Mouse (Mus musculus) left cerebral cortex, postnatal 36 days (tissue): ENCODE measurements around the gene Zfp462. TPM values are rescaled to one million over a fixed set of nuclear protein-coding genes. Genes with fewer than 3 reads are reported as not detected.
"Not testable (repeated sequence)": the region's sequence is repeated elsewhere in the genome, so short reads cannot be mapped to it uniquely, and the experiment has no call there.

ENCODE experiments used
- DNase-seq, 2 experiments: peaks; one replicate each; pipeline ENCODE4 v3.0.0; 2021 to 2022; ENCODE audit warnings: low spot score in 2 of 2, mixed read lengths in 1 of 2
- intact Hi-C: fragments of 180-260 bp; cut with DNase I; formaldehyde crosslinking; loops from one replicate; pipeline ENCODE4 v1.15.1; 2025
- total RNA-seq, 2 experiments: library from RNA; stranded (reverse); gene quantifications; 2 replicates each; pipeline ENCODE4 v1.2.3; 2021

The Zfp462 gene
- total RNA-seq, 2 experiments from 2014 or later, result 37.7 to 71.3 TPM

DNA sequence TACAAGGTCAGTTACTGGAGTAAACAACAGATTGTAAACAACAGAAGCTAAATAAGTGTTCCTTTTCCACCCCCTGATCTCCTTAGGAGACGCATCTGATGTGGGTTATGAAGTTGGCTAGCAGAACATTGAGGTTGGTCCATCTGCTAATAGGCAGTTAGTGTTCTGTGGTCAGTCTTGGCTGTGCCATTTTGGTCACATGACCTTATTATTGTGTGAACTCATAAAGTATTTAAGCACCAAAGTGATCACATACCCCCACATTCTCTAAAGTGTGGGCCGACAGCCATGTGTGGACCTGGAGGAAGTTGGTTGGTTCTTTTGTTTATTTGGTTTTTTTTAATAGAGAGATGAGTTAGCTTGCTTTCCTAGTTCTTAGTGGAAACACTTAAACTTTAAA, 39.7 kb downstream of the Zfp462 start:
- DNase-seq, result no peak
- intact Hi-C loops, result no loop called here

DNA sequence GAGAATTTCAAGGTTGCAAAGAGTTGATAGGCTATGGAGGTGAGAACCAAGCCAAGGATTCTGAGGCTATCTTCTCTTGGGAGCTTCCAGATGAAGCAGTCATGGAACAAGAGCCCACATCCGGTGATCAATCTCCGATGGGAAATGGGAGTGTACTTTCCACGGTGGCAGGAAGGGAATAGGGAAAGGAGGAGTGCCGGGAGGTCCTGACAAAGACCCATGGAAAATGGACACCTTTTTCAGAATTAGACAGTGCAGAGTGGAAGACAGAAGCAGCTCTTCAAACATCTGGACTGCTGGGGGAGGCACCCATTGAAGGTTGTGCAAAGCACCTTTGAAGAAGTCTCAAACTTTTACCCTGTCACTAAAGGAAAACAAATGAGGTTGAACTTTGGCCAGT, 41.8 kb downstream of the Zfp462 start:
- intact Hi-C loops, result no loop called here

DNA sequence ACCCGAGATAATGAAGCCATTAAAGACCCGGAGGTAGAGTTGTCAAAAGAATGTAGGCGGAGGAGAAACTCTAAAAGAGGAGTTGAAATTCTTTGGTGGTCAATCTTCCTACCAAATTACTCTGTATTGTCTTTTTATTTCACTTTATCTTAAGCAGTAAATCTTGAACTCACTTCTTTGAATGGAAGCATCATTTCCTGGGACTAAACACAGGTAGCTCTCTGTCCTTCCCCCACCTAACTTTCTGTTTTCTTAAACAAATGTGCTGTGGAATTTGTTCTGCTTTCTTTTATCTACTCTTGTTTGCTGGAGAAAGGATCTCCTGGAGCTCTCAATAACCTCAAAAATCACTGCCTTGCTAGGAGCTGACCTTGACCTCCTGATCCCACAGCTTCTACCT, 42.4 kb downstream of the Zfp462 start:
- DNase-seq, result no peak
- intact Hi-C loops, result no loop called here

More for the DNA sequence above, 41.8 kb downstream of the Zfp462 start:
- DNase-seq, result no peak

DNA sequence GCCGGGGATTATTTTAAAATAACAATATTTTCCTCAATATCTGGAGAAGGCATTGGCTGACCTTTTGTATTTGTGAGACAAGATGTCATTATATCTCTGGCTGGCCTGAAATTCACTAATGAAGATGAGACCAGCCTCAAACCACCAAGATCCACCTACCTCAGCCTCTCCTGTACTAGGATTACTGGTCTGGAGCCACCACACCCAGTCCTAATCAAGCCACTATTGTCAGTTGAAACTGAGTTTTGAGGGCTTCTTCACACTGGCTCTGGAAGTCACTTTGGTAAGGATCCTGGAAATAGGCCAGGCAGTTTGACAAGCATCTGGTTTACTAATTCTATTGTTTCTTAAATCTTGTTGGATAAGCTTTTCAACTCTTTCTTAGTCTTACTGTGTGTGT, 43.1 kb downstream of the Zfp462 start:
- no peak for DNase-seq
- intact Hi-C loops, result no loop called here

DNA sequence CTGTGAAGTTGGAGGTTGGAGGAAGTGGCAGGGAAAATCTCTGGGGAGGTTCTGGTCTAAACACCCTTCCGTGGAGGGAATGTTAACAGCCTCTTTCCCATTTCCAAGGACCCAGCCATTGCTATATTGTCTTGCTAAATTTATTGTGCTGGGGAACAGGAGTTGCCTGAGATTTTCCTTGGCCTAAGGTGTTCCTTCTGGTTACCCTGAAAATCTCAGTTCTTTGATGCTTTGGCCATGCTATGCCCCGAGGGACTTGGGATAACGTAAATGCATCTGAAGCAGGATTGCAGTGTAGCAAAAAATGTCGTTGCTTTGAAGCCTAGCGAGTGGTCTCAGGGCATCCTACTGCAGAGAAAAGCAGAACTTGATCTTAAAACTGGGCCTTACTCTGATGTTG, 47.1 kb downstream of the Zfp462 start:
- no peak for DNase-seq
- intact Hi-C loops, result no loop called here

DNA sequence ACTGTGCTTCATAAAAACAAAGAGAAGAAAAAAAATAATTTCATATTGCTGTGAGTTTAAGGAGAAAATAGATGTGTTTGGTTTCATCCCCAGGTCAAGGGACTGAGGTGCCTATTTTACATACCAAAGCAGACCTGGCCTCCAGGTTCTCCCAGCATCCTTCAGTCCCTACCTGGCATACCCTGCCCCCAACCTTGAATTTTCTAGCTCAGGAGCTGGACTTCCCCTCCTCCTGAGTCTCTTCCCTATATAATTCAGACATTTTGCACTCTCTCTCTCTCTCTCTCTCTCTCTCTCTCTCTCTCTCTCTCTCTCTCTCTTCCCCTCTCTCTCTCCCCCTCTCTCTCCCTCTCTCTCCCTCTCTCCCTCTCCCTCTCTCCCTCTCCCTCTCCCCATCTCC, 48.2 kb downstream of the Zfp462 start:
- intact Hi-C loops, DNase-seq: not testable (repeated sequence)

DNA sequence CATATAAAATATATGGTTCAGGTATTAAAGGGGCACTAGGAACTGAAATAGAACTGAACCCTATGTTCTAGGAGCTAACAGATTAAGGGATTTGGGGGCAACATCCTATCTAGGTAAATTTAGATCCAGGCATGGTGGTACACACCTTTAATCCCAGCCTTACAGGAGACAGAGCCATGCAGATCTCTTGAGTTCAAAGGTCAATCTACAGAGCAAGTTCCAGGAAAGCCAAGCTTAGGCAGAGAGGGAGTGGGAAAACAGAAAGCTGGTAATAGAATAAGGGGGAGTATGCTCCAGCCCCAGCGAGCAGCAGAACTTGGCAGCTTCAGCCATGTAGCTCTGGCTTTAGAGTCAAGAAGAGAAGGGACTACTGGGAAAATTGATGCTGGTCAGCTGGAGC, 50.4 kb downstream of the Zfp462 start:
- DNase-seq, result no peak
- intact Hi-C loops, result no loop called here

DNA sequence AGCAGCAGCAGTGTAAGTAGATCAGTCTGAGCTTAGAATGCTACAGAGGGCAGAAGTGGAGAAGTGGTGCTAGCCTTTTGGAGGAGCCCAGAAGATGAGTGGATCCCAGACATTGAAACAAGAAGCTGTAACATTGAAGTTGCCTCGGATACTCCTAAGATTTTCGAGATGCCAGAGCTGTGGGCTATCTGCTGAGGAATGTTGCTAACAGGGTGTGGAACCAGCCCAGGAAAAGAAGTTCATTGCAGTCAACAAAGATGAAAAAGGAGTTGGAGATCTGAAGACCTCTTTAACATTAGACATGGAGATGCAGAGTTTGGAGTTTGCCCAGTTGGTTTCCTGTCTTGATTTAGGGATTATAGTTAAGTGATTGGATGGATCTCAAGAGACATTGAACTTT, 51.2 kb downstream of the Zfp462 start:
- DNase-seq, result no peak
- intact Hi-C loops, result no loop called here

DNA sequence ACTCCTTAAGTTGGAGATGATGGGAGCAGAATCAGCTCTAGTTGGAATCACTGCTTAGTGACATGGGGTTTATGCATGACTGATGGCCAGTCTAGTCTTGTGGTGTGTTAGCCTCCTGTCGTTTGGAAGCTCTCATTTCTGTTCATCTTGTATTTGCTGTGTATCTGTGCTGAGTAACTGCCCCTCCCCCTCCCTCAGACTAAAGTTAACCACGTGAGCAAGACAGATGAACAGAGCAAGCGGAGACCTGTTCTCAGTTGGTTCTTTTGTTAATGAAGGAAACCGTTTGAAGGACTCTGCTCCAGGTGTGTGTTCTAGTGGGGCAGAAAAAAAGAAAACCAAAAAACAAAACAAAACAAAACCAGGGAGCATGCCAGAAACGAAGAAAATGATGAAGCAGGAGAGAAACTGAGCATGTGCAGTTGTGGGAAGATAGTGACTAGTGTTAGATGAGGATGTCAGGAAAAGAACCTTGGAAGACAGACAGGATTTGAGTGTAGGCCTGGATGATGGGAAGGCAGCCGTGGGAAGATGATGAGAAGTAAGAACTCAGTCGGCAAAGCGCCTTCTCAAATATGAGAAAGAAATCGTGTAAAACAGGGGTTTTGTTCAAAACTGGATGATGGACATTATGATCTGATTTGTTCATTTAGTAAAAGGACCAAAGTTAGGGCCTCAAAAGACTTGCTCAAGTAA, 53.4 kb downstream of the Zfp462 start:
- intact Hi-C loops, result no loop called here
- DNase-seq, result no peak

DNA sequence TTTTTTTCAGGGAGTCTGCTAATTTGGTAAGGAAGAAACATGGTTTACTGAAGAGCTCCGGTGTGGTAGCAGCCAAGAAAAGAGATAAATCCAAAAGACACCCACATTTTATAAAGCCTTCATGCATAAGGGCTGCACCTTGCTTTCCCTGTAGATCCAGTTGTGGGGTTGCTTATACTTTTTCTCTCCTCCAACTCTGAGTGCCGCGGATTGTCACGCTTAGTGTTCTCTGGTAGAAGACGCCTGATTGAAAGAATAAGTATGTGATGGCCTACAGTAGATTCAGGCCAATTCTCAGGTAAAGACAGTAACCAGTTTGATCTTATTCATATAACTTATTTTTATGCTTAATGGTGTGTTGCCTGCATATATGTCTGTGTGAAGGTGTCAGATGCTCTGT, 54.7 kb downstream of the Zfp462 start:
- intact Hi-C loops, result no loop called here
- no peak for DNase-seq

DNA sequence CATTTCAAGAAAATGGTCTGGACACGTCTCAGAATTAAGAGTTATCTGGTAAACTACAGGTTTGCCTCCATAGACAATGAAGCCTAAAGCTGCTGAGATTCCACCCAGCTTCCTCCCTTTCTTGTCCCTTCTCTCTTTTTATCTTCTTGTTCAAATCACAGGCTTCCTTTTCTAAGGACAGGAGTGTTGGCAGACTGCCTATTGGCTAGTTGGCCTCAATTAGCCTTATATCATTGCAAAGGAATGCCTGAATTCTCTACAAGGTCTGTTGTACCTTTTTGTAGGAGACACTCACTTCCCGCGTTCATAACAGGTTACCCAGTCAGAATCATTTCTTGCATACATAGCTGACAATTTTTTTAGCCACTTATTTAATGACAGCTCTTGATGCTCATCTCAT, 56.5 kb downstream of the Zfp462 start:
- DNase-seq, result no peak
- intact Hi-C loops, result no loop called here

DNA sequence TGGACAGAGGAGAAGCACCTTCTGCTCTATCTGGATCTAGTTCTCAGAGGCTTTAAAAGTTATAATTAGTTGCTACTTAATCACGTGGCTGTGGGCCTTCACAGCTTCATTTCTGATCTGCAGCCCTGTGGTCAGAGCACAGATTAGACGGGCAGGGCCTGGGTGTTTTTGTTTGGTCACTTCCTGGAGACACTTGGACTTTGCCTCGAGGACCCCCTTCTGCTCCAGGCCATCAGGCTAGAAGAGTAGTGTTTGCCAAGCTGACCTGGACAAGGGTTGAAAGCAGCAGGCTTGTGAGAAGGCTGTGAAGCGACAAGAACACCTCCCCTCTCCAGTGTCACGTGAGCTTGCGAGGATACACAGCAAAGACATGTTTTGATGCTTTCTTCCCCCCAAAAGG, 58.3 kb downstream of the Zfp462 start:
- intact Hi-C loops, result no loop called here
- DNase-seq, result no peak

DNA sequence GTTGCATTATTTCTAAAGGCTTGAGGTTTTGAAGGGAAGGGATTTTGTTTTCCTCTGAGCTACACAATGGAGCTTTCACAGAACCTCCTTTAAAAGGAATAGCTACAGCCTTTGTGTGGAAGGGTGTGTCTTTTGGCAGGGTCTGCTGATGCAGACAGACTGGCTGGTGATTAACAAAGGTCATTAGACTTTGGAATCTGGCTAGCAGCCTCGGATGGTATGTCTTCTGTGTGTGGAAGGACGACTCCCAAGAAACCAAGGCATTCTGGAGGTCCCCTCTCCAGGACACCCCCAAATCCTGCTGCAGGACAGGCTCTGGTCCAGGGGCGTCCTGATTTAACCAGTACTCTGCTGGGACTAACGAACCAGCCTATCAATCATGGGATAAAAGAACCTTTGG, 60.2 kb downstream of the Zfp462 start:
- intact Hi-C loops, result loop anchor here (5.0 kb wide), 1 partner anchor 58 kb away; the partner anchor contains the start of gene Zfp462
- no peak for DNase-seq

DNA sequence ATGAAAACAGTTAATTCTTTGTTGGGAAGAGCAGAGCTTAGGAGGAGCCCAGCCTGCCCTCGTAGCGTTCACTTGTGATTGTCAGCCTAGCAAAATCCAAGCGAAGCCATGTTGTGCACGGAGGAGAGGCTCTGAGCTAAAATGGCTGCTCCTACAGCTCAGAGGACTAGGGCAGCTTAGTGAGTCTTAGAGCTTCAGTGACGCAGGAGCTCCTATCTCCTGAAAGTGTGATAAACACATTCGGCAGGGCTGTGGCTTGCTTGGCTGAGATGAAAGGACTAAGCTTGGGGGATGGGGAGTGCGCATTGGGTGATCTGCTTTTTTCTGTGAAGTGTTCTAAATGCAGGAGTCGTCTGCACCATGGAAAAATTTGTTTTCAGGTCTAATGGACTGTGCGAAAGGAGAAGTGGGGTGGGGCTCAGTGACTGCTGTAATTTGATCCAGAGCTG, 60.7 kb downstream of the Zfp462 start:
- DNase-seq, result peak; percentile 35 to 47
- intact Hi-C loops, result loop anchor here (5.0 kb wide), 1 partner anchor 58 kb away; the partner anchor contains the start of gene Zfp462

DNA sequence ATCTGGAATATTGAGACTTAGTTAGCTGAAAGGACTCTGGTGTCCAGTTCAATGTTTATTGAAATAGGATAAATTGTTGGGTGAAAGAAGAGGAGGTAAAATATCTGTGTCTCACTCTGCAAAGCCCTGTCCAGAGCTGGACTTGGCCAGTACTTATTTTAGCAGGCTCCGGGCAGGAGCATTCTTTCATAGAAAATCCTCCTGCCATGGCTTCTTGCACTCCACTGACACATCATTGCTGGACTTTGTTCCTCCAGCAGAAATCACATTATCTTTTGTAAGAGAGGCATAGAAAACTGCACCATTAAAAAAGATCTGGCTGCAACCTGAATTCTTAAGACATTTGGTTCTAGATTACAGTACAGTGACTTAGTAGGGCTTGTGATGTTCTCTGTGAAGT, 61.2 kb downstream of the Zfp462 start:
- intact Hi-C loops, result loop anchor here (5.0 kb wide), 1 partner anchor 59 kb away; the partner anchor contains the start of gene Zfp462
- no peak for DNase-seq

DNA sequence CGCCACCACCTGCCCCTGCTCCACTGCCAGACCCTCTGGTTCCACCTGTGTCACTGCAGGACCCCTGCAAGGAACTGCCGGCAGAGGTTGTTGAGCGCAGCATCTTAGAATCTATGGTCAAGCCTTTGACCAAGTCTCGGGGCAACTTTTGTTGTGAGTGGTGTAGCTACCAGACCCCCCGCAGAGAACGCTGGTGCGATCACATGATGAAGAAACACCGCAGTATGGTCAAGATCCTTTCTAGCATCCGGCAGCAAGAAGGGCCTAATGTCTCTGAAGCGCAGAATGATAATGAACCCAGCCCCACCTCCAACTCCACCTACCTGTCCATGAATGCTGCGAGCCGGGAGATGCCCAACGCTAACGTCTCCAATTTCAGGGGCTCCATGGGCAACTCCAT, 63.8 kb downstream of the Zfp462 start:
- no peak for DNase-seq
- intact Hi-C loops, result loop anchor here (5.0 kb wide), 1 partner anchor 61 kb away; the partner anchor contains the start of gene Zfp462

DNA sequence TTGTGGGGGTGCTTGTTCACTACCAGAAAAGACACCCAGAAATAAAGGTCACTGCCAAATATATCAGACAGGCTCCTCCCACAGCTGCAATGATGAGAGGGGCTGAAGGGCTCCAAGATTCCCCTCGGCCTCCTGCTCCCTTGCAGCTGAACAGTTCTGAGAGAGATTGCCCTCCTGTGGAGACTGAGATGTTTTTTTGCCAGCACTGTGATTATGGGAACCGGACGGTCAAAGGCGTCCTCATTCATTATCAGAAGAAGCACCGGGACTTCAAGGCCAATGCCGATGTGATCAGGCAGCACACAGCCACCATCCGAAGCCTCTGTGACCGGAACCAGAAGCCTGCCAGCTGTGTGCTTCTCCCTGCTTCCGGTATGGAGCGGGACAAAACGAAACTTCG, 66.5 kb downstream of the Zfp462 start:
- DNase-seq, result no peak
- intact Hi-C loops, result no loop called here

DNA sequence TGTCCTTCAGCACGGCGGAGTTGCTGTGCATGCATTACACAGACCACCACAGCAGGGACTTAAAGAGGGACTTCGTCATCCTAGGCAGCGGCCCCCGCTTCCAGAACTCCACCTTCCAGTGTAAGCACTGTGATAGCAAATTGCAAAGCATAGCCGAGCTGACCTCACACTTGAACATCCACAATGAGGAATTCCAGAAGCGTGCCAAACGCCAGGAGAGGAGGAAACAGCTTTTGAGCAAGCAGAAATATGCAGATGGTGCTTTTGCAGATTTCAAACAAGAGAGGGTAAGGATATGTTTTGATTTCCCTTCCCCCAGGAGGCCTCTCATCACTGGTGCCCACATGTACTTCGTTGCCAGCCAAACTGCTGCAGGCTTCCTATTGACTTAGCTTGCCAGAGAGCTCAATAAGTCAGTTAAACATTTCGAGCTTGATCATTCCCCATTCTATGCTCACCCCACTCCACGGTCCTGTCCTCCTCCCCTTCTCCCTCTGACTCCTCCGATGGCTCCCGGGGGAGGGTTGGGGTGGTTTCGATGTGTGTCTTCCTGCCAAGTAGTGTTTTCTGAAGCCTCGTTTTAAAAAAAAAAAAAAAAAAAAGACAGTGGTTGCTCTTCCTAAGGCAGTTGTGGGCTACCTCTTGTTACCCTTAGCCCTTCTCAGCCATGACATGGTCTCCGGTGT, 68.9 kb downstream of the Zfp462 start:
- DNase-seq, result peak; percentile 48 to 60
- intact Hi-C loops, result no loop called here

DNA sequence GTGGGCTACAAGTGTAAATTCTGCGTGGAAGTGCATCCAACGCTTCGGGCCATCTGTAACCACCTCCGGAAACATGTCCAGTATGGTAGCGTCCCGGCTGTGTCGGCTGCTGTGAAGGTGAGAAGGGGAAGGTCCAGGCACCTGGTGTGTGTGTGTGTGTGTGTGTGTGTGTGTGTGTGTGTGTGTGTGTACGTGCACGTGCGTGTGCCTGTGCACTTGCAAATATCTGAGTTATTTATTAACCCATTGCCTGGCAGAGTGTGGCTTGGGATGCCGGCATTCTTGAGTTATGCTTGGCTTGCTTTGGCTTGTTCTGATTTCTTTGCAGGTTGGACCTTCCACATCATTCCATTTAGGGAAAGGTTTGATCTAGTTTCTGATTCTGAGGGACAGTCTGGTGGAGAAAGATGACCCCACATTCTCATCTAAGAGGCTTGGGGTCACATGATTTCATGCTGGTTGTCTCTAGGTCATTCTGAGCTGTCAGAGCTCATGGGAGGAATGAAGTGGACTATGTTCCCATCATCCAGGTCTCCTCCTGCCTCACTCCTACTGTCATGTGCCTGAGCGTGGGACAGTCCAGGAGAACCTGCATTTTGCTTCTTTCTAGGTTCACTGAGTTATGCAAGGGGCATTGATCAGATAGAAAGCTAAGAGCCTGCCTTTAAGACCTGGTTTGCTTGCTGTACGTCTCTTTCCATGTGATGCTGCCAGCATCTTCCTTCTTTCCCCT, 70.0 kb downstream of the Zfp462 start:
- DNase-seq, result no peak
- intact Hi-C loops, result no loop called here

DNA sequence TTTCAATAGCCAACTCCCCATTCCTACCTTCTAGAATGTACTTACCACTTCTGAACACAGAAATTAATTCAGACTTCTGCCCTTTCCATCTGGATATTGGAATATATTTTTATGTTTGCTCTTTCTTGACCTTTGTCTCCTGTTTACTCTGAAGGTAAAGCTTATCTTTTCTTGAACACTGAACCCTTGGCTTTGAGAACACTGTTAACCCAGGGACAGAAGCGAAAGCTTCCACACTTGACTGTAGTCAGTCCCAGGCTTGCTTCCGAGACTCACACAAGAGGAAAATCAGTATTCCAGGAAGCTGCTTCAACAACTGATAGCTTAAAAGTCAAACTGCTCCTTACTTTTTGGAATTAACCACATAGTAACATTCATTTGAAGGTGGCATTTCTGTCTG, 70.7 kb downstream of the Zfp462 start:
- no peak for DNase-seq
- intact Hi-C loops, result no loop called here
